Mouse (Mus musculus): Measurements from ENCODE around the gene Adipor1.
"Not testable (repeated sequence)": the region's sequence is repeated elsewhere in the genome, so short reads cannot be mapped to it uniquely, and the experiment has no call there.

The Adipor1 gene

DNA sequence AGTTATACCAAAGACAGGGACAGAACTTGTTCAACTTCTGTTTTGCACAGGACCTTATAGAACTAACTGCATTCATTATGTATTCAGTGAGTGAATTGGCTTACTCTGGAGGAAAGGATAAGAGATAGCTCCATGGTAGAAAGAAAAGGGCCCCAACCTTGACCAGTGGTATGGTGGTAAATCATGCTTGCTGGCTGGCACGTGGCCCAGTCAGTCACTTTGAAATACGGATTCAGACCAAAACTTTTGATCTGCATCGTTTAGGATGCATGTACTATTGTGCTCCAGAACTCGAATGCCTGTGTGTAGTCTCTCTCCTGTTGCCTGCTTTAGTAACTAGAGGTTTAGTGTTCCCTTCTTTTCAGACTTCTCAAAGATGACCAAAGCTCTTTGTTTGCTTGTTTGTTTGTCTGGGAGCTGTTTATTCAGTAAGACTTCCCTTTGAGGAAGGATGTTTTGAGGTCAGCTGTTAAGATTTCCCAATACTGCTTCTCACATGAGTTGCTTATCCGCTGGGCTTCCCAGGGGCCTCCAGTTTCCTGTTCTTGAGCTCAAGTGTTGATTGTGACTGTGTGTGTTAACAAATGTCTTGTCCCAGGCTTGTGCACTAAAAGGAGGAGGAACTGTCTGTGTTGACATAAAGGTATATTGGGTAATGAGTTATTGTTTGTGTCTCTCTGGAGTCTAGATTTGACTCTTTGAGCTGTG is 4.7 kb downstream of the Adipor1 start:
- DNase-seq (ENCODE audit: low spot score in 2 of 2): no peak

DNA sequence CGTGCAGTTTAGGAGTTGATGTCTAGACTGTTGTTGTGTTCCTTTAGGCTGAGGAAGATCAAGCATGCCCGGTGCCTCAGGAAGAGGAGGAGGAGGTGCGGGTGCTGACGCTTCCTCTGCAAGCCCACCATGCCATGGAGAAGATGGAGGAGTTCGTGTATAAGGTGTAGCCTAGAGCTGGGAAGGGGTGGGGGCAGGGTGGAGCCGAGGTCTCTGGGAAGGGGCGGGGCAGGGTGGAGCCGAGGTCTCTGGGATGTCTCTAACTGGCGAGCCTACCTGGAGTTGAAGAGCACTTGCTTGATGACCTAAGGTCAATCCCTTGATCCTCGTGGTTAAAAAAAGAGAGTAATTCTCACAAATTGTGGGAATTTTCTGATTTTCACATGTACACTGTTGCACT is 8.7 kb downstream of the Adipor1 start:
- no peak for DNase-seq (ENCODE audit: low spot score in 2 of 2)

DNA sequence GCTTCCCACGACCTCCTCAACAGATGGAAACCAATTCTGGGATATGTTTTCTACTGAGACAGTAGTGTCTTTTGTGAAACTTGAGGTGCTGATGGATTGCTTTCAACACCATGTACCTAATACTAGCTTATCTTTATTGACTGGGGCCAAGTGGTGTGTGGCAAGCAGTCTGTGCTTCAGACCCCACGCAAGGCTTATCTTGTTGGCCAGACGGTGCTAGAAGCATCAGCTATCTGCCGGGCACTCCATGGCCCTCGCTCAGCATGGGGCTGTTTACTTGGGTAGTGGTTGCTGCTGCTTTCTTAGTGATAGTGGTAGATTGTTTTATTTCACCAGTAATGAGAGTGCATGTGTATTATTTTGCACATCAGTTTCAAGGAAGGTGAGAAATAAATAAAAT is 11.1 kb downstream of the Adipor1 start:
- DNase-seq (ENCODE audit: low spot score in 2 of 2): no peak

DNA sequence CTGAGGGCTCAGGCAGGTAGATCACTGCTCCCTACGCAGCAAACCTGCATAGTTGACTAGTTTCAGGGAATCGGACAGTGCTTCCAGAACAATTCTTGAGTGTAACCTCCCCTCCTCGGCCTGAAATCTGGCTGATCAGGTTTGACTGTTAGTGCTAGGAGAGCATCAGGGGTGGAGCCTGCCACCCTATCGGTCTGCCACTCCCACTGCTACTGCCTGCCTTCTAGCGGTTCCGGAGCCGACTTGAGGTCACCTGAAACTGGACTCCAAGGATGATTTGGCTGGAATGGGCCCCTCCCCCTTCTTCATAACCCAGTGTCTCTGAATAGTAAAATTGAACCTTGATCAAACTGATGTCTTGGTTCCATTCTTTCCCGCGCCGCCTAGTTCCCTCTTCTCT is 17.8 kb downstream of the Adipor1 start:
- peak; percentile 19 to 31 for DNase-seq (ENCODE audit: low spot score in 2 of 2)

DNA sequence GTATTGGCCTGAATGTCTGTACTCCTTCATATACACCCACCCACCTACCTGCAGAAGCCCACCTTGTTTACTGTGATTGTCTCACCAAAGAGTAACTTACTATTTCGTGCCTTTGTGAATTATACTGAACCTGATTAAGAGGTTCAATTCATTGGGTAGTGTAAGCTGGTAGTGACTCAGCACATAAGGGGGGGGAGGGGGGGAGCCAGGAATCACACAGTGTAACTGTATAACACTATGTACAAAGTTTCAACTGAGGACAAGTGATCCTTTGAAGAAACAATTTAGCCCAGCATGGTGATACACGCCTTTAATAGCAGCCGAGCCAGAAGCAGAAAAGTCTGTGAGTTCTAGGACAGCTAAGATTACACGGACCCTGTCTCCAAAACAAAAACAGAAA is 18.3 kb downstream of the Adipor1 start:
- no peak for DNase-seq (ENCODE audit: low spot score in 2 of 2)

DNA sequence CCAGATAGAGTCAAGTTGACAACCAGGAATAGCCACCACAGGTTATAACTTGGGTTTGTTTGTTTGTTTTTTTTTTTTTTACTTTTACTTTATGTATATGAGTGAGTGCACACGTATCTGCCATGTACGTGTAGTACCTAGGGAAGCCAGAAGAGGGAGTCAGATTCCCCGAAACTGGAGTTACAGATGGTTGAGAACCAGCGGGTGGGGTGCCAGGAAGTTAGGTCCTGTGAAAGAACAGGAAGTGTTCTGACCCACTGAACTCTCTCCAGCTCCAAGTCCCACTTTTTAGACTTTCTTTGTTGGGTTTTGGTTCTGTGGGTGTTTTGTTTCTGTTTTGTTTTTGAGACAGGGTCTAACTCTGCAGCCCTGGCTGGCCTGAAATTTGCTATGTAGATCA is 20.2 kb downstream of the Adipor1 start:
- DNase-seq (ENCODE audit: low spot score in 2 of 2): no peak

DNA sequence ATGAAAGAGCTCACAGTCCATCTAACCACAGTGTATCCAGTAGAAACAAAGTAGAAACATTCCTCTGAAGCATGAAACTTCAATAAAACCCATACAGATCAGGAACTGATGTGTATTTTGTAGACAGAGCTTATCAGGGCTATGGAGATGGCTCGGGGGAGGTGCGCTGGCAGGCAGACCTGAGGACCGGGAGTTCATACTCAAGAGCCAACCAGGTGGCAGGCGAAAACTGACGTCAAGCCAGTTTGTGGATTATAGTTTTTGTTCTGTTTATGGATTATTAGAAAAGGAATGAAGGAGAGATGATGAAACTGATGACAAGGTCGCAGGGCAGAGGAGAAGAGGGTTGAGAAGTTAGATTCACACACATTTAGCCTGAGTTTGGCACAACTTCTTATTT is 25.3 kb downstream of the Adipor1 start:
- no peak for DNase-seq (ENCODE audit: low spot score in 2 of 2)

DNA sequence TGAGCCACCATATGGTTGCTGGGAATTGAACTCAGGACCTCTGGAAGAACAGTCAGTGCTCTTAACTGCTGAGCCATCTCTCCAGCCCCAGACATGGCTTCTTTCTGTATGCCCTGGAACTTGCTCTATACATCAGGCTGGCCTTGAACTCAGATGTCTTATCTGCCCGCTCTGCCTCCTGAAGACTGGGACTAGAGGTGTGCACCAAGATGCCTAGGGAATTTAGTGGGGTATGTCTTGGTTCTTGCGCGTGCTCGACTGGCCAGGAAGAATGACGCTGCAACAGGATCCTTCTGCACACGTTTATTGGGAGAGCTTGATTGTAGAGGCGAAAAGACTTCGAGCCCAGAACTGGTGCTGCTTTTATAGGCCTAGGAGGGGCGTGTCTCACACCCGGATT is 26.6 kb downstream of the Adipor1 start:
- not testable (repeated sequence) for DNase-seq (ENCODE audit: low spot score in 2 of 2)

DNA sequence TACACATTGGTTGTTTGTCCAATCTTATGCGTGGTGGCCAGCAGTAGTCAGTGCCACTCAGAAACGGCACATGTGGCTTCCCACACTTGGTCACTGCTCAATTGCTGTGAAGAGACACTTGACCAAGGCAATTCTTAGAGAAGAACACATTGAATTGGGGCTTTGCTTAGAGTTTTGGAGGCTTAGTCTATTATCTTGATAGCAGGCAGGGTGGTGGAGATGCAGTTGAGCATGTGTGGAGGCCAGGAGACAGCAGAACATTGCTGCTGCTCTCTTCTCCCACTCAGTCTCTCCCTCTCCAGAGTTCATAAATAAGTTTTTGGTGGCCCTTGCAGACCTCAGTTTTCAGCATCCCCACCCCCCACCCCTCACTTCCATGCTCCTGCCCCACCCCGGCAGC is 27.2 kb downstream of the Adipor1 start:
- DNase-seq (ENCODE audit: low spot score in 2 of 2): no peak

DNA sequence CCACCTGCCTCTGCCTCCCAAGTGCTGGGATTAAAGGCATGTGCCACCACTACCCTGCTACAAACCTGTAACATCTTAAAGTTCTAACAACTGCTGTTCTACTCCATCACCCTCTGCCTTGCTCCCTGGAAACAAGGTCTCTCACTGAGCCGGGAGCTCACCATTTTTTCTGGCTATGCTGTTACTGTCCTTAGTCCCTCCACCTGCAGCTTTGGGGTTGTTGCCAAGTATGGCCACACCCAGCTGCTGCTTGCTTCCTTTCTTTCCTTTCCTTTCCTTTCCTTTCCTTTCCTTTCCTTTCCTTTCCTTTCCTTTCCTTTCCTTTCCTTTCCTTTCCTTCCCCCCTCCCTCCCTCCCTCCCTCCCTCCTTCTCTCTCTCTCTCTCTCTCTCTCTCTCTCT is 28.1 kb downstream of the Adipor1 start:
- not testable (repeated sequence) for DNase-seq (ENCODE audit: low spot score in 2 of 2)

DNA sequence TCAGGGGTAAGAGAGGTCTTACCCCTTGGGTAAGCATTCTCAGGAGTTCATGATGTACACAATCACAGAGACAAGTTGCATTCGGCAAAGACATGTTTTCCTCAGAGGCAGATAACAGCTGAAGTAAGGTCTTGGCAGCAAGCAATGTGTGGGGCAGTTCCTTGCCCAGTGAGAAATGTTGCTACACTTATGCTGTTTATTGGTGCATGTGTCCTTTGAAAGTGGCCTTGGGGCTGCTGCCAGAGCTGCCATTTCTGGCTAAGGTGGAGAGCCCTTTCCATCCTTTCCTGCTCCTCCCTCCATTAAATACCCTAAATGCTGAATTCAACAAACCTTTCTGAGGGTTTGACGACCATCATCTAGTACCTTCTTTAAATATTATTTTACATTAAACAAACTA is 30.2 kb downstream of the Adipor1 start:
- no peak for DNase-seq (ENCODE audit: low spot score in 2 of 2)

DNA sequence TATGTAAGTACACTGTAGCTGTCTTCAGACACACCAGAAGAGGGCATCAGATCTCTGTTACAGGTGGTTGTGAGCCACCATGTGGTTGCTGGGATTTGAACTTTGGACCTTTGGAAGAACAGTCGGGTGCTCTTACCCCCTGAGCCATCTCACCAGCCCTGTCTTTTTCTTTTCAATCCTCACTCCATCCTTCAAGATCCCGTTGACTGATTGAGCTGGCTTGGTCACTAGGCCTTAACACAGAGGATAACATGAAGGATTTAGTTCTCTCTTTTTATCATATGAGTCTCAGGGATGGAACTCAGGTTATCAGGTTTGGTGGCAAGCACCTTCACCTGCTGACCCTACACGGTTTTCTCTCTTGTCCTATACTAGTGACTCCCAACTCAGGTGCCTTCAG is 33.4 kb downstream of the Adipor1 start:
- not testable (repeated sequence) for DNase-seq (ENCODE audit: low spot score in 2 of 2)

DNA sequence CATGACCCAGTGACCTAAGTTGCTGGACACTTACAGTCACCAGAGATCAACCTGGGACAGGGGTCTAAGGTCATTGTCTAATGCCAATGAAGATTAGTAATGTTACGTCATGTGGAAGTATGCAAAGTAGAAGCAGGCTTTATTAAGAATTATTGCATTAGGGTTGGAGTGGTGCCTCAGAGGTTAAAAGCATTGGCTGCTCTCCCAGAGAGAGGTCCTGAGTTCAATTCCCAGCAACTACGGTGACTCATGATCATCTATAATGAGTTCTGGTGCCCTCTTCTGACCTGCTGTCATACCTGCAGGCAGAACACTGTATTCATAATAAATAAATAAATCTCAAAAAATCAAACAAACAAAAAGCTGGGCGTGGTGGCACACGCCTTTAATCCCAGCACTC is 35.0 kb downstream of the Adipor1 start:
- no peak for DNase-seq (ENCODE audit: low spot score in 2 of 2)

DNA sequence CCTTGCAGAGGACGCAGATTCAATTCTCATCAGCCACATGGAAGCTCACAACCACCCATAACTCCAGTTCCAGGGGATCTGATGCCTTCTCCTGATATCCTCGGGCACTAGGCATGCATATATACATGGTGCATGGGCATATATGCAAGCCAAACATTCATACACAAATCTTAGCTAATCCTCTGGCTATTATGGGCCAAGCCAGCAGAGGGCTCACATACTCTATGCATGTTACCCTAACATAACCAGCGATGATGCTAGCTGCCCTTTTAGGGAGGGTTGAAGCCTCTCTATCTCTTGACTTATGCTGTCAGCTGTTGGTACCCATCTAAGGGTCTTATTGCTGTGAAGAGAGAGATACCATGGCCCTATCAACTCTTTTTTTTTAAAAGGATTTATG is 35.8 kb downstream of the Adipor1 start:
- DNase-seq (ENCODE audit: low spot score in 2 of 2): peak in 1 of 2 experiments; percentile 35

DNA sequence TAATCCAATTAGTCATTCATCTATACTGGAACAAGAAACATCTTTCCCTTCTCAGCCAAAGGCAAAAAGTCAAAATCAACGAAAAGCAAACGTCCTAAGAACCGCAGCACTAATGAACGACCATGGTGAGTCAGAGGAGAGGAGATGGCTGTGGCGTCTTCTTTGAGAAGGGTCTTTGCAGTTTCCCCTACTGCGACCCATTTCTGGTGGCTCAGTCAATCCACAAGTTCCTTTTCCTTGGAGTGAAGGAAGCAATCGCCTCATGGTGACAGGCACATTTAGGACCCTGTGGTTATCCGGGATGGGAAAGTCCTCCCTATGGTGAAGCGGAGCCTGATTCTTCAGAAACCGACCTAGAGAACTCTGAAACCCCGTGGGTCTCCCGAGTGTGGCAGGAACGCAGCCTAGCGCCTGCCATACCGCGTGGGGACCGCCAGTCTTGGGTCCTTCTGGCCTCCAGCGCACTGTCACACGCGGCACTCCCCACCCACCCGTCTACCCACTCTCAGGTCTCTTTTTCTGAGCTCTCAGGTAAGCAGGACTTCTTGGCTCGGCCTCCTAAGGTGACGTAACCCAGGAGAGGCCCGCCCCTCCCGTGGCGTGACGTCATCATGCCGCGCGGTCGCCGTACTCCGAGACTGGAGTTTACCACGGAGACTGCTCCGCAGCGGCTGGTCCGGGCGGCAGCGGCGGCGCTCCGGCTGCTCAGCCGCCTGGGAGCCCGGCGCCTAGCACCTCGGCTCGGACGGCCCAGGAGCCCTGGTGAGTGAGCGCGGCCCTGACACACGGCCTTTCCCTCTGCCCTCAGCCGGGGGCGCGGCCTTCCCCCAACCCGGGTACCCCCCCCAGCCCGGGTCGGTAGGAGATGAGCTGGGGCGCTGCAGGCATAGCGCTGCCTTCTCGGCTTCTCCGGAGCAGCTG is 40.0 kb downstream of the Adipor1 start, which contains the start of gene Klhl12:
TSS of gene Klhl12 (plus strand) at position 628 of the 921 bp plus-strand sequence.
- peak; percentile 91 to 97 for DNase-seq (ENCODE audit: low spot score in 2 of 2)

DNA sequence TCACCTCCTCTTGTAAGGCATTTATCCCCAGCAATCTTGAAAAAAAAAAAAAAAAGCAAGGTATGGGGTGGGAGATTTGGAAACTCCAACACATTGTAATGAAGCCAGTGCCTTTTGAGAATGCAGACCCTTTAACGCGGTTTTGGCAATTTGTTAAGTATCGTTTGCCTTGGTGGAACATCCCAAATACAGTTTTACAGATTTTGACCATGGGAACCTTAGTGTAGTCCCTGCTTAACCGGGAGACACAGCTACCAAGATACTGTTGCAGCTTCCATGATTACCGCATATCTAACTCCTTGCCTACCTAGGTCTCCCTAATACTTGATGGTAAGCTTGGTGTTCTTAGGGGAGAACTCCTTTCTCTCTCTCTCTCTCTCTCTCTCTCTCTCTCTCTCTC is 40.9 kb downstream of the Adipor1 start:
- no peak for DNase-seq (ENCODE audit: low spot score in 2 of 2)

DNA sequence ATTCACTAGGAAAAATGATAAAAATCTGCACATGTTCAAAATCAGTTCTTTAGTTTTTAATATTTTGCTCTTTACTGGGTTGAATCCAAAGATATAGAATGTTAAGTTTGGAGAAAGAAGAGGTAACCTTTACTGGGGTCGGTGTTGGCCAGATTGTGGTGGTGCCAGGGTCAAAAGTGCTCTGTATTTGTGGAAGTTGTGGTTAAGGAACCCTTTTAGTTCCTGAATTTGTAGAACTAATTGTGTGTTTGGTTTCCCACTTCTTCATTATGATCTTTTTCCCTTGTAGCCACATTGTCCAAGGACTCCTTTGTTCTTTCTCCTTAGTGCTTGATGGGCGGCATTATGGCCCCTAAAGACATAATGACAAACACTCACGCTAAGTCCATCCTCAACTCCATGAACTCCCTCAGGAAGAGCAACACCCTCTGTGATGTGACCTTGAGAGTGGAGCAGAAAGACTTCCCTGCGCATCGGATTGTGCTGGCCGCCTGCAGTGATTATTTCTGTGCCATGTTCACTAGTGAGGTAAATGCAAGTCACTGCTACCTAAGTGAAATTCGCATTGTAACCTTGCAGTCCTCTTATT is 43.1 kb downstream of the Adipor1 start:
- DNase-seq (ENCODE audit: low spot score in 2 of 2): no peak

DNA sequence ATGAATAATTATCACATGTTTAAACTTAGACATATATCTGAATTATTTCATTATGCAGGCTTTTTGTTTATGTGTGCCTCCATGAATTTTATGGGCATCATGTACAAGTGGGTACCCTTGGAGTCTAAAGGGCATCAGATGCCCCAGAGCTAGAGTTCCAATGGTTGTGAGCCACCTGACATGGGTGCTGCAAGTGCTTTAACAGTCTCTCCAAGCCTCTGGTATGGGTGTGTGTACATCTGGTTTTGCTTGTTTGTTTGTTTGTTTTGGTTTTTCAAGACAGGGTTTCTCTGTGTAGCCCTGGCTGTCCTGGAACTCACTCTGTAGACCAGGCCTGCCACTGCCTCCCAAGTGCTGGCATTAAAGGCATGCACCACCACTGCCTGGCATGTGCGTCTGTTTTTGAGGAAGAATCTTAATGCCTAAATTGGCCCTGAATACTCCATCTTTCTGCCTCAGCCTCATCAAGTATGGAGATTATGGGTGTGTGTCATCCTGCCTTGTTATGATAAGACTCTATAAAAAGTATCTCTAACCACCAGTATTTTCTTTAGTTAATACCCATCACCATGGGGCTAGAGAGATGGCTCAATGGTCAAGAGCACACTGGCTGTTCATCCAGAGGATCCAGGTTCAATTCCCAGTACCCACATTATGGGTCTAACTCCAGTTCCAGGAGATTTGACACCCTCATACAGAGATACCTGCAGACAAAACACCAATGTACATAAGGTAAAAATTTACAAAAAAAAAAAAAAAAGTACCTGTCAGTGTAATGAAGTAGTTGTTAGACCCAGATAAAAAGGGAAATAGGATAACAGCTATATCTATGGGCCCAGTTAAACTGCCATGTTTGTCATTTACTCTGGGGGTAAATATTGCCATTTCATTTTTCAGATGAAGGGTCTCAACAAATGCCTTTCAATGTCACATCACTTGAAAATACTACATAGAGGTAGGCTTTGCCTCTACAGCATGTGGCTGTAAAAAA is 45.4 kb downstream of the Adipor1 start:
- no peak for DNase-seq (ENCODE audit: low spot score in 2 of 2)

Data from urinary bladder, adult 18-20 months (tissue).